Mouse (Mus musculus) bone marrow macrophage, adult 2 months (primary cell): ENCODE data around the gene Syne3.

Experiments
- CTCF ChIP-seq: IDR thresholded peaks from 2 replicates; pipeline ENCODE4 v1.5.1; 2012; ENCODE audit warnings: low read depth, mild to moderate bottlenecking, low read length, moderate library complexity
- POLR2A ChIP-seq: IDR thresholded peaks from 2 replicates; pipeline ENCODE4 v1.6.1; 2012; ENCODE audit warnings: mild to moderate bottlenecking, low read depth, low read length, borderline replicate concordance

- TF ChIP-seq POLR2A: no peak
- no peak for TF ChIP-seq CTCF
These were observed 117.4 kb downstream of the Syne3 start for GRCm38 (mm10) chr12:104892245-104892644.
